Mouse (Mus musculus) urinary bladder, adult 2 months (tissue): ENCODE measurements around the gene Kansl1. TPM values are rescaled to one million over a fixed set of nuclear protein-coding genes. Genes with fewer than 3 reads are reported as not detected.
A peak's percentile ranks its signal among the peaks of the same experiment; 100 is the strongest.
"Not testable (repeated sequence)": the region's sequence is repeated elsewhere in the genome, so short reads cannot be mapped to it uniquely, and the experiment has no call there.

Experiments used
- DNase-seq: peaks from one replicate; pipeline ENCODE4 v3.0.0; 2022; ENCODE audit warnings: low spot score
- polyA plus RNA-seq: library from polyadenylated mRNA; depleted of rRNA; stranded (reverse); fragments of >200 nt; gene quantifications from 2 replicates; pipeline ENCODE4 v1.2.3, GENCODE M21; 2012; rRNA removed

Gene Kansl1
- 44.5 and 47.8 TPM in 2 replicates for polyA plus RNA-seq

GRCm38 (mm10) chr11:104468751-104469268 lies at the start of gene Kansl1:
Gene Kansl1, minus strand, starts transcription at chr11:104468861.
- DNase-seq, result peak; percentile 21

DNA sequence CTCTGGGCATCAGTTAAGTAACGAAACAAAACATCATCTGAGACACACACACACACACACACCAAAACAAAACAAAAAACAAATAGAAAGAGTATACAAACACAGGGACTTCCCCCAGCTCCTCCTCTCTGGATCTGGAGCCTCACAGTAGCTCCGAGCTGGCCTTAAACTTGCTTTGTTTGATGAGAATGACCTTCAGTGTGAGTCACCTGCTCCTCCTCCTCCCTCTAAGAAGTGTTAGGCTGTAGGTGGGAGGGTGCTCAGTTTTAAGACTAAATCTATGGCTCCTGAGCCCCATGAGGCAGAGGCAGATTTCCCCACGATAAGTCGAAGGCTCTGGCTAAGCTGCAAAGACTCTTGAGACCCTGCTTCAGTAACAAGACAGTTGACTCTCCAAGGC lies 43.8 kb upstream of the Kansl1 start:
- no peak for DNase-seq

DNA sequence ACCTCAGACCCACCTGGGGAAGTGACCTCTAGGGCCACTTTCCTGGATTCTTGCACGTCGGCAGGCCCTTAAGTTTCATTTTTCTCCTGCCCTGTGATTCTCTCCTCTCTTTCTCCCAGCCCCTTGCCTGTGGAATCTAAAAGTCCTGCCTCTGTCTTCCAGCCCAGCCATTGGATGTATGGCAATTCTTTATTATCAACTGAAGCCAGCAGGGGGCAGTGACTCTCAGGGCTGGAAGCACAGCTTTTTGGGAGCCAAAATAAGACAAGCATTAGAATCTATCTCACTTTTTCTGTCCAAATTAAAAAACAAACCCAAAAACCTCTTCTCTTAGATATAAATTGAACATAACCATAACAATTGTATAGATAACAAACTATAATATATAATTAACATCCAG lies 41.9 kb upstream of the Kansl1 start:
- no peak for DNase-seq

DNA sequence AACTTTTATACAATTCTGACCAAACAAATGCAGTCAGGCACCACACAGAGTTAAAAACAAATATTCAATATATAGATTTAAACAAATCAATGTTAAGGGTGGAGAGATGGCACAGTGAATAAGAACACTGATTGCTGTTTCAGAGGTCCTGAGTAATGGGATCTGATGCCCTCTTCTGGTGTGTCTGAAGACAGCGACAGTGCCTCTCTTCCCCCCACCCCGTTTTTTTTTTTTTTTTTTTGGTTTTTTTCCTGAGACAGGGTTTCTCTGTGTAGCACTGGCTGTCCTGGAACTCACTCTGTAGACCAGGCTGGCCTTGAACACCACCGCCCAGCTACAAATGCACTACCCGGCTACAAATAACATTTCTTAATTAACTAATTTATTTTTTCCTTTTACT lies 39.8 kb upstream of the Kansl1 start:
- no peak for DNase-seq

GRCm38 (mm10) chr11:104488292-104488691 lies 19.6 kb upstream of the Kansl1 start:
- DNase-seq, result no peak

GRCm38 (mm10) chr11:104481971-104482370 lies 13.3 kb upstream of the Kansl1 start:
- DNase-seq, result no peak

DNA sequence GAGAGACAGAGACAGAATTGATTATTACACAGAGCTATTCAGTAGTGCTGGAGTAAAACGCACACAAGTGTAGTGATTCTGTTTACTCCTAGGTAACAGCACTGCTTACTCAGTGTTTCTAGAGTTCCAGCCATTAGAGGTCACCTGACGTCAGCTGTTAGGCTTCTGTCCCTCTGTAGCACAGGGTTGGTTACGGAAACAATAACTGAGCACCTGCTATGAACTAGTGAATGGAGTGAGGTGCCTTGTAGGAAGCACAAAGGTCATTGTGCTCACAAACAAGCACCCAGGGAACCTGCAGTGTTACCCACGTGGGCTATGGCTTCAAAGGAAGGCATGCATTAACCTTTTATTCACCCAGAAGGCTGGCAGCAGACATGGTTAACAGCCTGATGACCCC lies 10.8 kb upstream of the Kansl1 start:
- DNase-seq, result no peak

DNA sequence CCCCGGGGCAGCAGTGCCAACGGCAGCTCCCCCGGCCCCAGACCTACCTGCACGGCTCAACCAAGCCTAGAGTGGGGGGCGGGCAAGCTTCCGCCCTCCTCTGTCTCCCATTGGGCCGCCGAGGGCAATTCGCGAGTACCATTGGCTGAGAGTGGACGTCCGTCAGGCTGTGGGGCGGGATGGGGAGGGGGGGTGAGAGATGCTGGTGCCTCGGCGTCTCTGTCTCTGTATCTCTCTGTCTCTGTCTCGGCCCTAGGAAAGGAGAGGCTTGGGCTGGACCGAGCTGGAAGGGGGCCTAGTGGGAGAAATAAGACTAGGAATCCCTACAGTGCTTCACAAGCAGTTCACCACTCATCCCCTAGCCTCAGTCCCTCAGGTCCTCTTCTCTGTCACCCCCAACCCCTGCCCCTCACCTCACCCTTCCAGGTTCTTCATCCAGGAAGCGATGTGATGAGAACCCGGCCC lies 742 bp upstream of the Kansl1 start:
- DNase-seq, result peak; percentile 85

DNA sequence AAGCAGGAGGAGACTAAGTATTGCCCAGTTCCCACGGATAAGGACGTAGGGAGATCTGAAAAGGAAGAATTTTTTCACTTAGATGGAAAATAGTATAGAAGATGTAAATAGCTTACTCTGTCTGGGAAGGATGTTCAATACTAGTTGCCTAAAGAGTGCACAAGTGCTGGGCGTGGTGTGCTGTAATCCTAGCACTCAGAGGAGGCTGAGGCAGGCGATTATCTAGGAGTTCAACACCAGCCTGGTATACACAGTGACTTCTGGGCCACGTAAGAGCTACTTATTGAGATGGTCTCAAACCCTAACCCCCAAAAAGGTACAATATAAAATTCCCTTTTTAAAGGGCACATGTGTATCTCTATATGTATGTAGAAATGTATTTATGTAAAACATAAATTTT lies 963 bp downstream of the Kansl1 start:
- no peak for DNase-seq

- DNase-seq, result no peak
Observed at GRCm38 (mm10) chr11:104461551-104461950, 7.1 kb downstream of the Kansl1 start.

GRCm38 (mm10) chr11:104459671-104460070 lies 9.0 kb downstream of the Kansl1 start:
- no peak for DNase-seq

GRCm38 (mm10) chr11:104458507-104458906 lies 10.2 kb downstream of the Kansl1 start:
- no peak for DNase-seq

DNA sequence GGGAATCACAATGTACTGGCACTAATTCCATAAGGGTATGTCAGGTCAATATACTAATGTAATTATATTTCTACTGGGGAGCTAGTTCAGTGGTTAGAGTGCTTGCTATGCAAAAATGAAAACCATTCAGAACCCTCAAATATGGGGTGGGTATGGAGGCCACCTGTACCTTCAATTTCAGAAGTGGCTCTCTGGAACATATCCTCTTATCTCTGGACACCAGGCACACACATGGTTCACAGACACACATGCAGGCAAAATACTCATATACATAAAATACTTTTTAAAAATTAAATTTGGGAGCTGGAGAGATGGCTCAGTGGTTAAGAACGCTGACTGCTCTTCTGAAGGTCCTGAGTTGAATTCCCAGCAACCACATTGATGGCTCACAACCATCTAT lies 16.0 kb downstream of the Kansl1 start:
- DNase-seq, result no peak

GRCm38 (mm10) chr11:104451239-104451638 lies 17.4 kb downstream of the Kansl1 start:
- no peak for DNase-seq

DNA sequence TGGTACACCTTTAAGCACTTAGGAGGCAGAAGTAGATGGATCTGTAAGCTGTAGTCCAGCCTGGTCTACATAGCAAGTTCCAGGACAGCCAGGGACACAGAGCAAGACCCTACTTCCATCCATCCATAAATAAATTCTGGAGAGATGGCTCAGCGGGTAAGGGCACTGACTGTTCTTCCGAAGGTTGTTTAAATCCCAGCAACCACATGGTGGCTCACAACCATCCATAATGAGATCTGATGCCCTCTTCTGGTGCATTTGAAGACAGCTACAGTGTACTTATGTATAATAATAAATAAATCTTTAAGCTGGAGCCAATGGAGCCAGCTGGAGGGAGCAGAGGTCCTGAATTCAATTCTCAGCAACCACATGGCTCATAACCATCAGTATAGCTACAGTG lies 20.2 kb downstream of the Kansl1 start:
- DNase-seq, result not testable (repeated sequence)

DNA sequence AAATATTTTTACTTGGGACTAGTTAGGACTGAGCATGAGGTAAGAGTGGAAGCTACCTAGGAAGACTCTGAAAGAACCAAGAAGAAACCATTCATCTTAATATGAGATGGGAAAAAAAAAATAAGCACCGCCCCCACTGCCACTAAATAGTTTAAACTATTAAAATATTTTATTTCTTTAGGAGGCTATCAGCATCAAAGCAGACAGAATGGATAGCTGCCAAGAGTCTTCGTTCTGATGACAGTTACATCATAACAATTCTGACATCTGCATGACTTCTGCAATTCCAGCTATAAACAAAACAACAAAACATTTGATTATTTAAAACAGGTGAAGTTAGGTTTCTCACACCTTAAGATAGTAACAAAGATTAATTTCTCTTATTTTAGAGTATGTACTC lies 23.1 kb downstream of the Kansl1 start:
- no peak for DNase-seq

- no peak for DNase-seq
Observed at GRCm38 (mm10) chr11:104445044-104445443, 23.6 kb downstream of the Kansl1 start.

- no peak for DNase-seq
Observed at GRCm38 (mm10) chr11:104443359-104443758, 25.3 kb downstream of the Kansl1 start.

- peak; percentile 85 for DNase-seq
Observed at GRCm38 (mm10) chr11:104442333-104443136, 26.1 kb downstream of the Kansl1 start.

DNA sequence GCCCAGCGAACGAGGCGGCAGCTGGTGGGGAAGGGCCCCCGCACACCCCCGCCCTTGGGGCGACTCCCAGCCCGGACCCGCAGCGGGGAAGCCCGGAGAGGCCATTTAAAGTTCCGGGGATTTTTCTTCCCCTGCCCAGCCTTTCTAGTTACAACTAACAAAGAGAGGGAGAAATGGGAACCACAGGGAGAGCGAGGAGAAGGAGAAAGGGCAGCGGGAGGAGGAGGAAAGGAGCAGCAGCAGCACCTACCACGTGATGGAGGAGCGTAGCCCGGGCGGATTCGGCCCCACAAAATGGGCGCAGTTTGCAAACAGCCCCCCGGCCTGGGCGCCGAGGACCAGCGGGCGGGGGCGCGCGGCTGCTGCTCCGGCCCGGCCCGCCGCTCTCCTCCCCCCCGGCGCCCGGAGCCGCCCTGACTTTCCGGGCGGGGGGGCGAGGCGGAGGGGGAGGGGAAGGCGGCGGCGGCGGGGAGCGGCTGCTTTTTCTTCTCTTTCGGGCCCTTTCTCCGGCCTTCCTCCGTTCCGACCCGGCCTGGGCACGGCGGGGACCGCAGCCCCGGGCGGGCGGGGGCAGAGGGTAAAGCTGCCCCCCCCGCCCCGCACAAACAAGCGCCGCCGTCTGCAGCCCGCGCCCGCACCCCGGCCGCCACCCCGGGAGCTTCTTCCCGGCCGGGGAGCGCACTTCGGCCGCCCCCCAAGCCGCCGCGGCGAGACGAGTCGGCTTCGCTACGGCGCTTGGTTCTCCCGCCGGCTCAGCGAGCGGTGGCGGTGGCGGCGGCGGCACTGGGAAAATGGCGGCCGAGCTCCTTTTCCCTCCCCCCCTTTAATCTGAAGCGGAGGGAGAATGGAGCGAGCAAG lies 27.0 kb downstream of the Kansl1 start:
- DNase-seq, result peak; percentile 70

GRCm38 (mm10) chr11:104440521-104441474 lies 27.9 kb downstream of the Kansl1 start:
- no peak for DNase-seq
